Mouse (Mus musculus): ENCODE data around the gene Rgs16. TPM values are rescaled to one million over a fixed set of nuclear protein-coding genes. Genes with fewer than 3 reads are reported as not detected.

Rgs16 gene
- polyA plus RNA-seq (2016; fragmentation: Nextera tagmentation; extraction: Ambion mirVana): 46.6 and 49.3 TPM in 2 replicates

DNA sequence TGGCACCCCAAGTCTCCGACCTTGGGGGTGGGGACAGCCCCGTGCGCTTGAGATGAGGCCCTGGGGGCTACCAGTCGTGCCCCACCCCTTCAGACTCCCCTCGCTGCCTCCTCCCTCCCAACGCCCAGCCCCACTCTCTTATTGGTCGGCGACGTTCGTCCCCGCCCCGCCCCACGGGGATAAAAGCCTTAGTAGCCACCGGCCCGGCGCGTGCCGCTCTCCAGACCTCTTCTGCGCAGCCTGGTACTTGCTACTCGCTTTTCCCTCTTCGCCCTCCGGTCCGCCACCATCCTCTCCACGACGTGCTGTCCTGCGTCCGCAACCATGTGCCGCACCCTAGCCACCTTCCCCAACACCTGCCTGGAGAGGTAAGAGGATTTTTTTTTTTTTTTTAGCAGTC lies at the start of gene Rgs16:
Rgs16 (plus strand) TSS at position 205 of the 400 bp plus-strand sequence.
- Histone ChIP-seq H3K36me3 (replicated peaks) (peaks cover 18% of the 10 kb centered on the region), H3K27me3 (peaks cover 35% of the 10 kb centered on the region), H3K4me2 (peak within 1 kb of the TSS; percentile 74), H3K9me3 (no peaks in the 10 kb centered on the region), H3K4me3 (replicated peaks) (peak within 1 kb of the TSS; percentile 50), H3K27ac (no peak within 1 kb of the TSS), H3K9ac (peak within 1 kb of the TSS; percentile 60), H3K4me1 (peaks cover 71% of the 10 kb centered on the region)
- ATAC-seq (ENCODE audit: low FRiP score): peak; percentile 81
- WGBS: under 1% methylated on average over 21 of the region's 28 CpGs

DNA sequence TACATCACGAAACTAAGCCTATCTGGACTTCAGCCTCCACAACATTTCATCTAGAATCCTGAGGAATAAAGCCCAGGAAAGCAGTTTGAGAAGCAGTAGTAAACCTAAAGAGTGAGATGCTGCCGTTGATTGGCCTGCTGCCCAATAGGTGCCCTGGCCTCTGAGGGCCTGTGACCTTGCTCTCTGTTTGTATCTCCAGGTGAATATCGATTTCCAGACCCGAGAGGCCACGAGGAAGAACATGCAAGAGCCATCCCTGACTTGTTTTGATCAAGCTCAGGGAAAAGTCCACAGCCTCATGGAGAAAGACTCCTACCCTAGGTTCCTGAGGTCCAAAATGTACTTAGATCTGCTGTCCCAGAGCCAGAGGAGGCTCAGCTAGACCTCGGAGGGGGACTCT lies 47.6 kb upstream of the Rgs16 start:
- no peak for ATAC-seq (ENCODE audit: low FRiP score)
- Histone ChIP-seq H3K27ac (no peak overlapping the region), H3K36me3 (replicated peaks) (peaks cover 10% of the 10 kb centered on the region; the same call in 1 of the 2 replicates), H3K4me3 (replicated peaks) (no peak overlapping the region), H3K27me3 (no peaks in the 10 kb centered on the region), H3K9ac (no peak overlapping the region), H3K9me3 (no peaks in the 10 kb centered on the region), H3K4me2 (no peak overlapping the region), H3K4me1 (peaks cover 9% of the 10 kb centered on the region)
- 85% methylated on average over 6 of the region's 6 CpGs for WGBS

DNA sequence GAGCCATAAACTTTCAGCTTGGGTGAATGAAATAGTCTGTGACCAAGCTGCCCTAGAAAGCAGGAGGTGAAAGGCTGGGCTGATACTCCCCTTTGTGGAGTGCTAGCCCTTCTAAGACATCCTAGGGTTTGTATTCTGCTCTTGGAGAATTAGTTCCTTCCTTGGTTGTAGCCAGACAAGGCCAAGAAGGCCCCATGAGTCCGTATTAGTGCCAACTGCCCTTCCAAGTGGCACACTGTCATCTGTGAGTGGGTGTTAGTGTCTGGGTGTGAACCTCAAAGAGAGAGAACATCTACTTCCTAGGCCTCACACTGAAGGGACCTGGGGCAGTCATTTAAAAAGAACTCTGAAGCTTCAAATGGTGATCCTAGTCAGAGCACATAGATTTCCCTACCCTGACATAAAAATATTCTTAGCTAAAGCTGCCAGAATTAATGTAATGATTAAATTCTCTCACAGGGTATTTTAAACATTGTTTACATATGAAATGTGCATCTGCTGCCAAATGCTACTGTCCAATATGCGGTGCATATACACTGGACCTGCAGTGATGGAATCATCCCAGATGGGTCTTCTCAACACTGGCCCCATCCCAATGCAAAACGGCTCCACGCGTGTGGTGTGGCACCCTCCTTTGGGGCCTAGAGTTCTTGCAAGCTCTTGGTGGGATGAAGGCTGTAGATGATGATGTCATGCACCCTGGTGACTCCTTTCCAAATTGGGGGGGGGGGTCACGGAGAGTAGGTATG lies 45.6 kb upstream of the Rgs16 start:
- H3K27ac ChIP-seq: no peak overlapping the region
- H3K9ac ChIP-seq: no peak overlapping the region
- no peak overlapping the region for H3K4me3 ChIP-seq (replicated peaks)
- H3K4me2 ChIP-seq: no peak overlapping the region
- ATAC-seq (ENCODE audit: low FRiP score): no peak
- H3K9me3 ChIP-seq: no peaks in the 10 kb centered on the region
- peaks cover 10% of the 10 kb centered on the region; the same call in 1 of the 2 replicates for H3K36me3 ChIP-seq (replicated peaks)
- WGBS: 92% methylated on average over 6 of the region's 6 CpGs
- H3K4me1 ChIP-seq: peaks cover 23% of the 10 kb centered on the region
- no peaks in the 10 kb centered on the region for H3K27me3 ChIP-seq

DNA sequence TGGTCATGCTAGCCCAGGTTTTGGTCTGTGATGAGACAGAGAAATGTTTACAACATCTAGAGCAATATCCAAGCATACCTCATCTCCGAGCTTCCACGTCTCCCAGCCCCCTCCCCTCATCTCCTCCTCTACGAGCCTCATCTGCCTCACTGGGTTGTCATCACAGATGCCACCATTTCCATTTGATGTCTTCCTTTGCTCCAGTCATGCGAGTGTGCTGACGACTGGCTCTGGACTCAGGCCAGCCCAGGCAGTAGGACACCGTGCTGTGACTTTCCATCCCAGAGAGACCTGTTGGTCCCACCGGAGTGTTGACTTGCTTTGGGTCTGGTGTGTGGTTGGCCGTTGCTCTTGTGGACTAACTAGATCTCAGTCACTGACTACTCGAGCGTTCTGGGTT lies 44.8 kb upstream of the Rgs16 start:
- no peak overlapping the region for H3K4me3 ChIP-seq (replicated peaks)
- ATAC-seq (ENCODE audit: low FRiP score): no peak
- no peak overlapping the region for H3K9ac ChIP-seq
- H3K27me3 ChIP-seq: no peaks in the 10 kb centered on the region
- WGBS: 95% methylated on average over 10 of the region's 10 CpGs
- H3K27ac ChIP-seq: no peak overlapping the region
- peaks cover 10% of the 10 kb centered on the region; the same call in 1 of the 2 replicates for H3K36me3 ChIP-seq (replicated peaks)
- no peaks in the 10 kb centered on the region for H3K9me3 ChIP-seq
- no peak overlapping the region for H3K4me2 ChIP-seq
- peaks cover 27% of the 10 kb centered on the region for H3K4me1 ChIP-seq

GRCm38 (mm10) chr1:153696093-153696492 lies 44.1 kb upstream of the Rgs16 start:
- 94% methylated on average over 11 of the region's 11 CpGs for WGBS
- Histone ChIP-seq H3K4me1 (peaks cover 27% of the 10 kb centered on the region), H3K9me3 (no peaks in the 10 kb centered on the region), H3K4me3 (replicated peaks) (no peak overlapping the region), H3K27me3 (no peaks in the 10 kb centered on the region), H3K9ac (no peak overlapping the region), H3K4me2 (no peak overlapping the region), H3K36me3 (replicated peaks) (peaks cover 10% of the 10 kb centered on the region; the same call in 1 of the 2 replicates), H3K27ac (no peak overlapping the region)
- ATAC-seq (ENCODE audit: low FRiP score): no peak

DNA sequence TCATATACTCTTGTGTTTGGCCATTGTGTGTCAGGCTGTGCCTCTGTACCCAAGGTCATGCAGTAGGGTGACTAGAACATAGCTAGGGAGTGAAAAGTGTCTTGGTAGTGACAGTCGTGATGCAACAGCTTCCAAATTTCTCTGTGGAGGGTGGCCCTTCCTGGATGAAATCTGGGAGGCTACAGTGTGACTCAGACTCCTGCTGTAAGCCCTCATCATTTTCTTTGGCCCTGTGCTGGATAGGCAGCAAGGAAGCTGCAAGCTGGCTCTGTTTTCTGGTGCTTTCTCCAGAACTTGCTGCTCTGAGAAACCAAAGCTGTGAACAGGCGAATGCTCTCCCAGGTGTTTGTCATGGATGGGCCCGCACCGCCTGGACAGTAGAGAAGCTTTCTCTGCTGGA lies 43.6 kb upstream of the Rgs16 start:
- Histone ChIP-seq H3K27ac (no peak overlapping the region), H3K27me3 (no peaks in the 10 kb centered on the region), H3K4me2 (no peak overlapping the region), H3K36me3 (replicated peaks) (peaks cover 10% of the 10 kb centered on the region; the same call in 1 of the 2 replicates), H3K9me3 (no peaks in the 10 kb centered on the region), H3K9ac (no peak overlapping the region), H3K4me1 (peaks cover 23% of the 10 kb centered on the region), H3K4me3 (replicated peaks) (no peak overlapping the region)
- ATAC-seq (ENCODE audit: low FRiP score): no peak
- 94% methylated on average over 4 of the region's 4 CpGs for WGBS

- Histone ChIP-seq H3K9ac (no peak overlapping the region), H3K4me3 (replicated peaks) (no peak overlapping the region), H3K9me3 (no peaks in the 10 kb centered on the region), H3K36me3 (replicated peaks) (peaks cover 10% of the 10 kb centered on the region; the same call in 1 of the 2 replicates), H3K27ac (no peak overlapping the region), H3K4me2 (no peak overlapping the region), H3K27me3 (no peaks in the 10 kb centered on the region), H3K4me1 (peaks cover 30% of the 10 kb centered on the region)
- peak; percentile 72; the same call in 1 of the 2 replicates for ATAC-seq (ENCODE audit: low FRiP score)
- WGBS: 69% methylated on average over 16 of the region's 16 CpGs
Observed at GRCm38 (mm10) chr1:153697581-153698251, 42.4 kb upstream of the Rgs16 start.

- Histone ChIP-seq H3K4me1 (peaks cover 38% of the 10 kb centered on the region), H3K4me2 (no peak overlapping the region), H3K4me3 (replicated peaks) (no peak overlapping the region), H3K9me3 (no peaks in the 10 kb centered on the region), H3K27ac (no peak overlapping the region), H3K36me3 (replicated peaks) (peaks cover 4% of the 10 kb centered on the region; the same call in 1 of the 2 replicates), H3K27me3 (no peaks in the 10 kb centered on the region), H3K9ac (no peak overlapping the region)
- ATAC-seq (ENCODE audit: low FRiP score): no peak
- WGBS: 75% methylated on average over 7 of the region's 7 CpGs
Observed at GRCm38 (mm10) chr1:153698311-153699084, 41.7 kb upstream of the Rgs16 start.

DNA sequence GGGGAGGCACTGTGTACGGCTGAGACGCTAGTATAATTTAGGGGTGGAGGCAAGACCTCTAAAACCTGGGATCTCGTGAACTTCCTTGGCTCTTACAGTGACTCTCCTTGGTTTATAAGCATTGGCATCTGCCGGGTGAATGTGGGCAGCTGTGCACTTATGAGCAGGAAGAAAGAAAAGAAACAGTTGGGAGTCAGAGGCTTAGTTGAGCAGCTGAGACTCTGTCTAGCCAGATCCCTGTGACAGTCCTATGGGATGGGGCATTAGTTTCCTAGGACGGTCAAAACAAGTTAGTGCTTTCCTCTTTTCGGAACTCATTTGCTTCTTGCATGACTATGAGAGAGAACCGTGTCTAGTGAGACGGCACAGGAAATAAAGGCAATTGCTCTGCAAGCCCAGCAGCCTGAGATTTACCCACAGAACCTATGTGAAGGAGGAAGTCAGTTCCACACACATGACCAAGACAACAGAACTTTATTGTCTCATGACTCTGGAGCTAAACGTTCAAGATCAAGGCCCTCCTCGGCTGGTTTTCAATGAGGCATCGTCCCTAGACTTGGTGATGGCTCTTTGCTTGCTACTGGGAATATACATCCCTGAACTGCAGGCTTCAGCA lies 39.6 kb upstream of the Rgs16 start:
- Histone ChIP-seq H3K4me2 (no peak overlapping the region), H3K27me3 (no peaks in the 10 kb centered on the region), H3K4me3 (replicated peaks) (no peak overlapping the region), H3K27ac (no peak overlapping the region), H3K9ac (no peak overlapping the region), H3K9me3 (no peaks in the 10 kb centered on the region), H3K4me1 (peaks cover 55% of the 10 kb centered on the region), H3K36me3 (replicated peaks) (no peaks in the 10 kb centered on the region)
- ATAC-seq (ENCODE audit: low FRiP score): no peak
- WGBS: 92% methylated on average over 11 of the region's 11 CpGs

- H3K27me3 ChIP-seq: no peaks in the 10 kb centered on the region
- H3K4me1 ChIP-seq: peaks cover 55% of the 10 kb centered on the region
- no peak overlapping the region for H3K4me3 ChIP-seq (replicated peaks)
- WGBS: 98% methylated on average over 1 of the region's 1 CpGs
- no peak overlapping the region for H3K27ac ChIP-seq
- no peak overlapping the region for H3K4me2 ChIP-seq
- ATAC-seq (ENCODE audit: low FRiP score): no peak
- H3K9ac ChIP-seq: no peak overlapping the region
- no peaks in the 10 kb centered on the region for H3K36me3 ChIP-seq (replicated peaks)
- no peaks in the 10 kb centered on the region; the same call in 1 of the 2 replicates for H3K9me3 ChIP-seq
Observed at GRCm38 (mm10) chr1:153701461-153701860, 38.7 kb upstream of the Rgs16 start.

GRCm38 (mm10) chr1:153702166-153702852 lies 37.8 kb upstream of the Rgs16 start:
- Histone ChIP-seq H3K27me3 (no peaks in the 10 kb centered on the region), H3K9me3 (no peaks in the 10 kb centered on the region; the same call in 1 of the 2 replicates), H3K27ac (peak overlapping the region; percentile 87), H3K4me3 (replicated peaks) (no peak overlapping the region), H3K4me2 (no peak overlapping the region), H3K36me3 (replicated peaks) (no peaks in the 10 kb centered on the region), H3K9ac (no peak overlapping the region), H3K4me1 (peaks cover 55% of the 10 kb centered on the region)
- ATAC-seq (ENCODE audit: low FRiP score): no peak
- WGBS: 85% methylated on average over 8 of the region's 8 CpGs

Data from forebrain, embryonic 12.5 days (tissue).